Mouse (Mus musculus) gastrocnemius, postnatal 36 days (tissue): Measurements from ENCODE around the gene Ccnl1. TPM values are rescaled to one million over a fixed set of nuclear protein-coding genes. Genes with fewer than 3 reads are reported as not detected.

Experiments
- DNase-seq, 2 experiments: peaks; one replicate each; pipeline ENCODE4 v3.0.0; 2022
- intact Hi-C: fragments of 180-260 bp; cut with DNase I; formaldehyde crosslinking; loops from one replicate; pipeline ENCODE4 v1.15.1; 2025
- long read RNA-seq, 2 experiments: library from polyadenylated mRNA; stranded (forward); transcript quantifications; one replicate each; pipeline ENCODE4 v2.0.0; 2021
- total RNA-seq, 2 experiments: library from RNA; stranded (reverse); gene quantifications; 2 replicates each; pipeline ENCODE4 v1.2.3; 2021

The Ccnl1 gene
- total RNA-seq: 10 to 100 TPM; 11.6 to 19.3 TPM
- long read RNA-seq, experiment 1, partial matches to known transcripts: 0 of 5 reads
- long read RNA-seq, experiment 1, other reads (novel, unspliced or antisense): 3 of 5 reads
- long read RNA-seq, experiment 2, partial matches to known transcripts: 0 of 6 reads
- long read RNA-seq, experiment 2, other reads (novel, unspliced or antisense): 1 of 6 reads

- DNase-seq: peak; percentile 93 to 95
- intact Hi-C loops: loop anchor here (2.0 kb wide), 1 partner anchor 17 kb away; no protein-coding TSS in a partner anchor
Measured at GRCm38 (mm10) chr3:65958102-65958839, at the start of gene Ccnl1. Gene Ccnl1 (minus strand): TSS chr3:65958249.

GRCm38 (mm10) chr3:66004989-66005388 lies 46.9 kb upstream of the Ccnl1 start:
- intact Hi-C loops: loop anchor here (5.0 kb wide), 1 partner anchor 232 kb away; no protein-coding TSS in a partner anchor
- no peak for DNase-seq

DNA sequence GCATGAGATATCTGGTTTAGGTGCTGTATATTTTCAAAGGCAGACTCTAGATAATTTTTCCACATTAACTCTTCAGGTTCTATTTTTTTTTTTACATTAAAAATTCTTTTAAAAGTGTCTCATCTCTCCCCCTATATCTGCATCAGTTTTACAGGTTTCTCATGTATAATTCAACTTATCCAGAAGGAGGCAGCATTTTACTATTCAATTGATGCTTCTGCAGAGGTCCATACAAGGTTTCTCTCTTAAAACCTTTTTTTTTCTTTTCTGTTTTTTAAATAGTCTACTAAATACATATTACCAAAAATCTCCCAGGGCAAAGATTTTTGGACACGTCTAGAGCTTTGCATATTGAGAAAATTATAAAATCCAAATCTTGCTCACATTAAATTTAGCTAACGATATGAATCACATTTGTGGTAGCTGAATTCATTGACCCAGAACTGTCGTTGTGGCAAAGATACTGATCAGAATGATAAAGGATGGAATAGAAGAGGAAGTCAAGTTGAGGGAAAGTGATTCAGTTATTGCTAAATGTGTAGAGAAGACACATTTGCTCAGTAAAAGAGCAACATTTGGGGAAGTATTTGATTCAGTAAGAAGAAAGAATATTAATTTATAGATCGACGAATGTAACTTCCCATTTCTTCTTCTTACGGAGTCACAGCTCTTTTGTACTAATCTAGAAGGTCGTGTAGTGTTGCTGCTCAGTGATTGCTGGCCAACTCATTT lies 46.3 kb upstream of the Ccnl1 start:
- intact Hi-C loops: no loop called here
- DNase-seq: no peak

DNA sequence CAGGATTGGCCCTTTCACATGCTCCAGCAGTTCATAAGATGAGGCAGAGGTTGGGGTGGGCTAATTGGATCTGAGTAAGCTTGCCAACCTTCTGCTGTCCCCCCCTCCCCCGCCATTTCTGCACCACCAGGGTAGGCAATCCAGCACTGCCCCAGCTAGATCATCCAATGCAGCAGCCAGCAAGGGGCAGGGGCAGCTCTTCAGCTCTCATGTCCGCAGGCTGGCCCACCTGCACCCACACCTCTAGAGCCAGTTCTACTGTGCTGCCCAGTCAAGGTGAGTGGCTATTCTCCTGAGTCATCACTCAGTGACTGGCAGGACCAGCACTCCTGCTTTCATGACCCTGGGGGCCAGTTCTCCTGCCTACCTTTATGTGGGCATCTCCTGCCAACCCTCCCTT lies 42.4 kb upstream of the Ccnl1 start:
- intact Hi-C loops: no loop called here
- DNase-seq: no peak

DNA sequence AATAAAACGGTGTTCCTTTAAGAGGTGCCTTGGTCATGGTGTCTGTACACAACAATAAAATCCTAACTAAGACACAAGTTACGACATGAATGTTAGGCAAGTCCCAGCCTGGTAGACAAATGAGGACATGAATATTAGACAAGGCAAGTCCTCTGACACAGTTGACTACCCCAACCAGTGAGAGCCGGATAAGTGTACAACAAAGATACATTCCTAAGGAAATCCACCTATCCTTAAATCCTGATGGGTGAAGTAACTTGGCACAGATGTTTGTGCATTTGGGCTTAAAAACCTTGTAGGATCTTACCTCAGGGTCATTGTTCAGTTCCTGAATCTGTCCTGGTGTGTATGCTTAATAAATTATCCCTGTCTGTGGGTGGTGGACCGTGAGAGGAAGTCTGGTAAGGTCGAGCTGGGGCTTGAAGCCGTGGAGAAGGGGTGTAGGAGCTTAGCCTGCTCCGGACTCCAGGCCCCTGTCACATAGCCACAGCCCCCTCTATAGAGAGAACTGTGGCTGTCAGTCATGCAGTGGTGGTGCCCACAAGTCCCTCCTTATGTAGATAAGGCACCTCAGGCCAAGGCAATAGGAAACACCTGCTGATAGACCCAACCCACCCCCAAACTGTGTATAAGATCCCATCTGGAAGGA lies 39.4 kb upstream of the Ccnl1 start:
- no peak for DNase-seq
- intact Hi-C loops: no loop called here

DNA sequence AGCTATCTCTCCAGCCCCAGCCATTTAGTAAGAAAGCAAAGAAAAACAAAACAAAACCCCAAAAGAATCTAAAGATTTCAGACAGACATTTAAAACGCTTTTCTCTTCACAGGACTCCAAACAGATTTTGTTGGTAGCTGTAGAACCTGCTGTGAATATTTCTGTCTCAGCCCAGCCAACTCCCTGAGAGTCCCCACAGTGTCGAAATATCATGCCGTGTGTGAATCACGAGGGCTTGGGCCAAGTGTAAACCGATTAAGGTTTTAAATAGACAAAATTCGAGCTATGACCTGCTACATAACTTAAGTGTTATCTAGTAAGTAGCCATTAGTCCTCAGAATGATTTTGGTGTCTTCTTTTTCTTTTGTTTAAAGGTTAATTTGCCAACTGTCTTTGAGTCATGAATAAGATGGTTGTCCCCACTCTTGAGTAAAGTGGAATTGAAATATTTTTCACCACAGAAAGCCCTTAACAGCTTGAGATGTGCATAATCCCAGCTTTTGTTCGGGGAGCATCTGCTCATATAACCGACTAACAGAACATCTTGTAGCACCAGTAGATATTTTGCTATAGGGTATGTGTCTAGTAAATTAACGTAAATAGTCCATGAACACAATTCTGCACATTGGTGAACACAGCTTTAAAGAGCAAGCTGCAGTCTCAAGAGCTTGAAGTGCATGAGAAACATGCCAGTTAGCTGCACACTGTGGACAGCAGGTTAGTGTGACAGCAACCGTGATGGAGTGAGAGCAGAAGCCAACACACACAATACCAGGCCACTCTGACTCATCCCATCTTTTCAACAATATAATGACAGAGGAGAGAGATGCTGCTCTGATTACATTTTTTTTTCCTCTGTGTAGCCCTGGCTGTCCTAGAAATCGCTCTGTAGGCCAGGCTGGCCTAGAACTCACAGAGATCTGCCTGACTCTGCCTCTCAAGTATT lies 34.6 kb upstream of the Ccnl1 start:
- intact Hi-C loops: no loop called here
- no peak for DNase-seq

DNA sequence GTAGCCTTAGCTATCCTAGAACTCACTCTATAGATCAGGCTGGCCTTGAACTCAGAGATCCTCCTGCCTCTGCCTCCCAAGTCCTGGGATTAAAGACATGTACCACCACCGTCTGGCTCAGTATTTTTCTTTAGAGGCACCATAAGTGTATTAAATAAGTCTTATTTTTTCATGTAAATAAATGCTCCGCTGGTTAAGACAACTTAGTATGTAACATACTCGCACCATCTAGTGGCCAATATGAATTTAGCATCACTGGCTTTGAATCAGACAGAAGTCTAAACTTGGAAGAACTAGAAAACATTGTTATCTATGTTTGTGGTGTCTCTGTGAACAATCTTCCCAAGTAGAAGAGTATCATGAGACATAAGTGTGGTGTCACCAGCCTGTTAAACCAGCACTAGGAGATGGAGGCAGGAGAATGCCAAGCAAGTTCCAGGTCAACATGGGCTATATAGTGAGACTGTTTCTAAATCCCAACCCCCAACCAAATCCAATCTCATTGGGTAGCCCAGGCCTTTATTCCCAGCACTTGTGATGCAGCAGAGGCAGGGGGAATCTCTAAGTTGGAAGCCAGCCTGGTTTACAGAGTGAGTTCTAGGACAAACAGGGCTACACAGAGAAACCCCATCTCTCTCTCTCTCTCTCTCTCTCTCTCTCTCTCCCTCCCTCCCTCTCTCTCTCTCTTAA lies 33.1 kb upstream of the Ccnl1 start:
- DNase-seq: no peak
- intact Hi-C loops: no loop called here

DNA sequence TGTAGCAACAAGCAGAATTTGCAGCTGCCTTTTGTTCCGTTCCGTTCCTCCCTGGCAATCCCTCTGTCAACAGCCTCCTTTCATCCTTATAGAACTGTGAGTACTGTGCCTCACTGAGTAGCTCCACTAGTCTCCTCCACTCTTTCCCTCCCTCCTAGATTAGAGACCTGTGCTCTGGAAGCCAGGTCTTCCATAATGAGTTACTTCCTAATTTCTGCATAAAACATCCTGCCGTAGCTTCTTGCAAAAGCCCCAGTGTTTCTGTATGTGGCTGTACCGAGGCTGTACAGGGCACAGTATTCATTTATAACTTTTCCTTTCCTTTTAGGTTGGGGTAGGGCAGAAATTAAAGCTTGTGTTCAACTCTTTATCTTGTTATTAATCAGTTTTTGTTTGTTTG lies 32.5 kb upstream of the Ccnl1 start:
- DNase-seq: no peak
- intact Hi-C loops: no loop called here

- DNase-seq: no peak
Measured at GRCm38 (mm10) chr3:65988711-65989495, 30.9 kb upstream of the Ccnl1 start.

GRCm38 (mm10) chr3:65976296-65976695 lies 18.2 kb upstream of the Ccnl1 start:
- no peak for DNase-seq
- intact Hi-C loops: no loop called here

More at GRCm38 (mm10) chr3:65988711-65989495, 30.9 kb upstream of the Ccnl1 start:
- intact Hi-C loops: loop anchor here (5.0 kb wide), 1 partner anchor 52 kb away; no protein-coding TSS in a partner anchor

- DNase-seq: peak in 1 of 2 experiments; percentile 29
- intact Hi-C loops: loop anchor here (2.0 kb wide), 1 partner anchor 17 kb away; the partner anchor contains the start of gene Ccnl1
Measured at GRCm38 (mm10) chr3:65975317-65975716, 17.3 kb upstream of the Ccnl1 start.

- DNase-seq: peak; percentile 98
- intact Hi-C loops: loop anchor here (2.0 kb wide), 1 partner anchor 16 kb away; the partner anchor contains the start of gene Ccnl1
Measured at GRCm38 (mm10) chr3:65974232-65975058, 16.4 kb upstream of the Ccnl1 start.

DNA sequence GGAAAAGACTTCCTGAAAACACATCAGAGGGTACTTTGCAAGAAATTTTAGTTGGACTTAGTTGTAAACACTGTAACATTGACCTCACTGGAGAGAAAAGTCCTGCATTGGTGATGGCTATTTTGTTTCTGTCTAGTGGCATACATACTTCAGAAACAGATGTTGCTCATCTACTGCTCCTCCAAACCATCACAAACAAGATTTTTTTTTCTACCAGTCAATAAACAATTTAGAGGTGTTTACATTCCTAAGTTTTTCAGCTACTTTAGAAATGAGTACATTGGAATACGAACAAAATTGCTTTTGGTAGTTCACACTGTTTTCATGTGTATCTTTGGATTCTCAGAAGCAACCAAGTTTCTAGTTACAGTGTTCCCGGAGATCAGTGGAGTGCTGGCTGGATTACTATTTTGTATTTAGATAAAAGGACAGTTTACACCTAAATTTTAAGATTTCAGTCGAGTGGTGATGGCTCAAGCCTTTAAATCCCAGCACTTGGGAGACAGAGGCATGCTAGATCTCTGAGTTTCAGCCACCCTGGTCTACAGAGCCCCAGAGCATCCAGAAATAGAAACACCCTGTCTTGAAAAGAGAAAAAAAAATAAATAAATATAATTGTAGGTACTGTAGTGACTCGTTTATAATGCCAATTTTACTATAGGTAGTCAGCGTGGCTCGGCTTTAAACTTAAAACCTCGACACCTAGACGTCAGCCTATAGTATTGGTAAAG lies 15.6 kb upstream of the Ccnl1 start:
- DNase-seq: no peak
- intact Hi-C loops: loop anchor here (2.0 kb wide), 1 partner anchor 15 kb away; the partner anchor contains the start of gene Ccnl1

- intact Hi-C loops: no loop called here
- DNase-seq: no peak
Measured at GRCm38 (mm10) chr3:65969196-65969595, 11.1 kb upstream of the Ccnl1 start.

DNA sequence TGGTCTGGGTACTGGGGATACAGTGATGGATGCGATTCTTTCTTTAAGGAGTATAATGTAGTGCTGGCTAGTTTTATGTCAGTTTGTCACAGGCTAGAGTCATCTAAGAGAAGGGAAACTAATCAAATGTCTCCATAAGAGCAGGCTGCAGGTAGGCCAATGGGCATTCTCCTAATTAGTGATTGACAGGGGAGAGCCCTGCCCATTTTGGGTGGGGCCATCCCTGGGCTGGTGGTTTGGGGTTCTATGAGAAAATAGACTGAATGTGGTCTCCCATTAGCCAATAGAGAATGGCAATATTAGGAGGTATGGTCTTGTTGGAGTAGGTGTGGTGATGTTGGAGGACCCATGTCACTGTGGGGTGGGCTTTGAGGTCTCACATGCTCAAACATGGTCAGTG lies 8.3 kb upstream of the Ccnl1 start:
- intact Hi-C loops: no loop called here
- DNase-seq: no peak

- DNase-seq: no peak
- intact Hi-C loops: no loop called here
Measured at GRCm38 (mm10) chr3:65962270-65962930, 4.4 kb upstream of the Ccnl1 start.
